Mouse (Mus musculus) heart, embryonic 11.5 days (tissue): ENCODE measurements around the gene Vwce. TPM values are rescaled to one million over a fixed set of nuclear protein-coding genes. Genes with fewer than 3 reads are reported as not detected.
A peak's percentile ranks its signal among the peaks of the same experiment; 100 is the strongest.

Source experiments
- ATAC-seq: fragments of 200-750 bp; cut with Nextera tagmentation; replicated peaks from 2 replicates; pipeline ENCODE4 v1.8.0; 2017; ENCODE audit warnings: moderate library complexity; ENCODE audit not compliant: insufficient number of reproducible peaks, low FRiP score, low TSS enrichment
- H3K27ac ChIP-seq: fragments of 300-500 bp; sonication (generic); 2 replicates; pipeline ENCODE4 v1.5.1; 2014; ENCODE audit warnings: mild to moderate bottlenecking, low read depth, low read length
- H3K27me3 ChIP-seq: fragments of 300-500 bp; sonication (generic); 2 replicates; pipeline ENCODE4 v1.6.1; 2014; ENCODE audit warnings: mild to moderate bottlenecking, low read length, mixed read lengths; ENCODE audit not compliant: control insufficient read depth, insufficient read depth
- H3K36me3 ChIP-seq: fragments of 300-500 bp; sonication (generic); 2 replicates; pipeline ENCODE4 v1.6.1; 2014; ENCODE audit warnings: mild to moderate bottlenecking, low read length, moderate library complexity, mixed read lengths; ENCODE audit not compliant: control insufficient read depth, insufficient read depth
- H3K4me1 ChIP-seq: fragments of 300-500 bp; sonication (generic); 2 replicates; pipeline ENCODE4 v1.6.1; 2014; ENCODE audit warnings: low read length; ENCODE audit not compliant: control insufficient read depth, insufficient read depth
- H3K4me2 ChIP-seq: fragments of 300-500 bp; sonication (generic); 2 replicates; pipeline ENCODE4 v1.6.1; 2014; ENCODE audit warnings: mild to moderate bottlenecking, moderate library complexity
- H3K4me3 ChIP-seq: fragments of 300-500 bp; sonication (generic); 2 replicates; pipeline ENCODE4 v1.5.1; 2014; ENCODE audit warnings: low read depth, low read length
- H3K9ac ChIP-seq: fragments of 300-500 bp; sonication (generic); 2 replicates; pipeline ENCODE4 v1.6.1; 2014; ENCODE audit warnings: mild to moderate bottlenecking, low read depth, low read length, moderate library complexity
- H3K9me3 ChIP-seq: fragments of 300-500 bp; sonication (generic); replicated peaks from 2 replicates; pipeline ENCODE4 v1.6.1; 2016; ENCODE audit warnings: low read length; ENCODE audit not compliant: control insufficient read depth
- WGBS: fragments of 180-500 bp; shearing (Covaris S2); extraction: QIAGEN DNeasy Blood & Tissue Kit; methylation state at CpG from one replicate; pipeline ENCODE4 v1.1.7; 2014; ENCODE audit not compliant: insufficient replicate concordance; 5-methylcytosine and 5-hydroxymethylcytosine counted together
- polyA plus RNA-seq: library from polyadenylated mRNA; unstranded; fragments of >200 nt; fragmentation: Nextera tagmentation; extraction: Ambion mirVana; gene quantifications from 2 replicates; pipeline ENCODE4 v1.2.1, GENCODE M21; 2014

Vwce gene
- 0.46 and 0.55 TPM in 2 replicates for polyA plus RNA-seq

DNA sequence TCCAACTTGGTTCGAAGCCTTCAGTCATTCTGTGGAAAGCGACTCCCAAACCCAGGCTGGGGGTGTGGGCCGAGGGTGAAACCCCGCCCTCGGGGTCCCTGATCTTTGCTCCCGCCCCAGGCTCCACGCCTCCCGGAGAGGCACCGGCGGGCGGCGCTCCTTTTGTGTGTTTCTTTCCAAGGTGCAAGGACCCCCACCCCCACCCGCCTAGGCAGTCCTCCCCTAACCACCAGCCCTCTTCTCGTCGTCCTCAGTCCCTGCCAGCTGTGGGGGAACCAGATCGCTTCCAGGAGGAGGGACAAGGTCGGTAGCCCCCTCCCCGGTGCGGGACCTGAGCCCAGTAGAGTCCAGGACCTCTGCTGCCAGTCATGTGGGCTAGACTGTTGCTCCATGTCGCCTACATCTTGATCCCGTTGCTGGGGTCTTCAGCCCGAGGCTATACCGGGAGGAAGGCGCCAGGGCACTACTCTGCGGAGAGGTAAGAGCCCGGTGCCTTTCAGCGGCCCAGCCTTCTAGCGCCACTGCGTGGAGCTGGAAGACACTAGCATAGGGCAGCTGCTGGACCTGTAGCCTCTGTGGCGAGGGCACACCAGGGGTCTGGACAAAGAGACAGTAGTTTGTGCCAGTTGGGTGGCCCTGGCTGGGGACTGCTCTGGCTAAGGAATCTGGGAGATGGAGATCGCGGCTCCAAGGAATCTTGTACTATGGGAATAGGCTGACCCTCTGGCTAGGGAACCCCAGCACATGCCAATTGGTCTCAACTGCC lies at the start of gene Vwce:
TSS of gene Vwce (plus strand) at position 108 of the 766 bp plus-strand sequence.
- Histone ChIP-seq H3K4me2 (peak within 1 kb of the TSS; percentile 96), H3K9ac (peak within 1 kb of the TSS; percentile 73), H3K27ac (0 out of 2 replicates have a peak within 1 kb of the TSS, but pooled peaks have one; percentile 15), H3K4me3 (peak within 1 kb of the TSS; percentile 49), H3K4me1 (peaks cover 10% of the 10 kb centered on the region; the same call in 1 of the 2 replicates), H3K9me3 (no peaks in the 10 kb centered on the region), H3K36me3 (peaks cover 2% of the 10 kb centered on the region), H3K27me3 (peaks cover 8% of the 10 kb centered on the region)
- 2% methylated on average over 32 of the region's 32 CpGs for WGBS
- peak; percentile 73 for ATAC-seq

DNA sequence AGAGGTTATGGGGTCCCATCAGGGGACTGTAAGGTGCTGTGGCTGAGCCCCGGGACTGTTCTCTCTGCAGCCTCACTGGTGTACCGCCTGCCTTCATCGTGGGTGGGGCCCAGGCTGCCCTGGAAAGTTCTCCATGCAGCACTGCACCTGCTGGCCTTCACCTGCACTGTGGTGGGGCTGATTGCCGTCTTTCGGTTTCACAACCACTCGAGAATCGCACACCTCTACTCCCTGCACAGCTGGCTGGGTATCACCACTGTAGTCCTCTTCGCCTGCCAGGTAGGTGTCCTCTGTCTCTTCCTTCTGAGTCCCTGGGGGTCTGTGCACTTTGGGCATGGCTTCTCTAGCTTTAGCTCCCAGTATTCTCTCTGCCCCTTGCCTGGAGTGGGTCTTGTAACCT lies 48.9 kb upstream of the Vwce start:
- no peak overlapping the region for H3K27ac ChIP-seq
- no peaks in the 10 kb centered on the region for H3K36me3 ChIP-seq
- no peak overlapping the region for H3K4me3 ChIP-seq
- H3K27me3 ChIP-seq, result no peaks in the 10 kb centered on the region
- no peaks in the 10 kb centered on the region for H3K9me3 ChIP-seq
- no peaks in the 10 kb centered on the region for H3K4me1 ChIP-seq
- 89% methylated on average over 8 of the region's 8 CpGs for WGBS
- H3K9ac ChIP-seq, result no peak overlapping the region
- ATAC-seq, result no peak
- H3K4me2 ChIP-seq, result no peak overlapping the region

DNA sequence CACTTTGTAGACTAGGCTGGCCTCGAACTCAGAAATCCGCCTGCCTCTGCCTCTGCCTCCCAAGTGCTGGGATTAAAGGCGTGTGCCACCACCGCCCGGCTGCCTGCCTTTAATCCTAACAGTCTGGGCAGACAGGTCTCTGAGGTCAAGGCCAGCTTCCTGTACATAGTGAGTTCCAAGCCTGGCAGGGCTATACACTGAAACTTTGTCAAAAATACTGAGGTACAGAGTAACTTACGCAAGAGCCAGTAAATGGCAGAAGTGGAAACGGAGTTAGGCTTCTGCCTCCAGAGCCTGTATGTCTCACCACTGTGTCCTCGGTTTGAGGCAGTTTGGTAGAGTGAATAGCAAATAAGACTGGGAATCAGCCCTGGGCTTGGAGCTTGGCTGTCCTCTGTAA lies 46.8 kb upstream of the Vwce start:
- H3K9me3 ChIP-seq, result no peaks in the 10 kb centered on the region
- no peak overlapping the region for H3K9ac ChIP-seq
- H3K4me1 ChIP-seq, result no peaks in the 10 kb centered on the region
- no peaks in the 10 kb centered on the region for H3K36me3 ChIP-seq
- H3K27ac ChIP-seq, result no peak overlapping the region
- H3K4me3 ChIP-seq, result no peak overlapping the region
- no peak overlapping the region for H3K4me2 ChIP-seq
- no peaks in the 10 kb centered on the region for H3K27me3 ChIP-seq
- no peak for ATAC-seq
- 88% methylated on average over 8 of the region's 8 CpGs for WGBS

DNA sequence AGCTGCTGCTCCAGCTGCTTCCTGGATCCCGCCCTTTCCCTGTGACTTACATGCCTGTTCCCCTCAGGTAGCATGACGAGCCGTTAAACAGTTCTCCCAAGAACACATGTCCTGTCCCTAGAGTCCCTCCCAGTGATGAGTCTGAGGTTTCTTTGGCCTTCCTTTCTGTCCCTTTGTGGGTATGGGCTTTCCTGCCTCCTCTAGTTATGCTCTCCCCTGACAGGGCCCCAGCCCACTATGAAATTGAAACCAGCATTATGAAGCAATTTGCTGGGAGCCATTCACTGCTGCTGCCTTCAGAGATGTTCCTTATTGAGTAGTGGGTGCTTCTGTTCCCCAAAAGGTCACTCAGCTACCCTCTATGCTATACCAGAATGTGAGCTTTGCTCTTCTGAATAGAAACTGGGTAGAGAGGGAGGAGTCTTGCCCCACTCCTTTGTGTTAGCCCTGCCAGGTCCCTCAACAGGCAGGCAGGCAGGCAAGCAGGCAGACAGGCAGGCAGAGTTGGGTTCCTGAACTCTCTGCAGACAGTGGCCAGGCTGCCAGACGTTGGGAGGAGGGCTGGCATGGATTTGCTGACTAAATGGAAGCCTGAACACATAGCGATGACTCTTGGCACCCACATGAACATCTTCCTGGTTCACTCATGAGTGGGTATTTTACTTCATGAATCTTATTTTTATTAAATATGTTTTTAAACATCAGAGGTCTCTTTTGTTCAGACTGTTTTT lies 44.7 kb upstream of the Vwce start:
- no peaks in the 10 kb centered on the region for H3K9me3 ChIP-seq
- H3K27ac ChIP-seq, result no peak overlapping the region
- H3K9ac ChIP-seq, result peak overlapping the region; percentile 46; the same call in 1 of the 2 replicates
- no peak overlapping the region for H3K4me3 ChIP-seq
- H3K36me3 ChIP-seq, result no peaks in the 10 kb centered on the region
- no peak overlapping the region for H3K4me2 ChIP-seq
- H3K4me1 ChIP-seq, result no peaks in the 10 kb centered on the region
- no peak for ATAC-seq
- H3K27me3 ChIP-seq, result no peaks in the 10 kb centered on the region
- 71% methylated on average over 5 of the region's 5 CpGs for WGBS

DNA sequence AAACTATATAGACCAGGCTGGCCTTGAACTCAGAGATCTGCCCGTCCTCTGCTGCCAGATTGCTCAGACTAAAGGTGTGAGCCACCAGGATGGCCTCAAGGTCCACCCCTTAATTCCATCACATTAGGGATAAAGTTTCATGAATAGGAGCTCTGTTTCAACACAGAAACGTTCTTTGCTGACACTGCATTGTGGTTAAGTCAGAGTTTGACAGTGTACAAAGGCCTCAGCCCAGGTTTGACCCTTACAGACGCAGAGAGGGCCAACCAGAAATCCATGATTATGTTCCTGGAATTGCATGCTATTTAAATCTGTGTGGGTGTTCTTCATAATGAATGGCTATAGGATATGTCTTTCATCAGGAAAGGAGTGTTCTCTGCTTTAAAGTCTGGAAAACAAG lies 43.7 kb upstream of the Vwce start:
- H3K9ac ChIP-seq, result no peak overlapping the region
- no peaks in the 10 kb centered on the region for H3K9me3 ChIP-seq
- H3K4me2 ChIP-seq, result no peak overlapping the region
- no peak overlapping the region for H3K4me3 ChIP-seq
- H3K36me3 ChIP-seq, result no peaks in the 10 kb centered on the region
- no peaks in the 10 kb centered on the region for H3K27me3 ChIP-seq
- no peaks in the 10 kb centered on the region for H3K4me1 ChIP-seq
- no peak for ATAC-seq
- no peak overlapping the region for H3K27ac ChIP-seq
- 72% methylated on average over 3 of the region's 3 CpGs for WGBS

DNA sequence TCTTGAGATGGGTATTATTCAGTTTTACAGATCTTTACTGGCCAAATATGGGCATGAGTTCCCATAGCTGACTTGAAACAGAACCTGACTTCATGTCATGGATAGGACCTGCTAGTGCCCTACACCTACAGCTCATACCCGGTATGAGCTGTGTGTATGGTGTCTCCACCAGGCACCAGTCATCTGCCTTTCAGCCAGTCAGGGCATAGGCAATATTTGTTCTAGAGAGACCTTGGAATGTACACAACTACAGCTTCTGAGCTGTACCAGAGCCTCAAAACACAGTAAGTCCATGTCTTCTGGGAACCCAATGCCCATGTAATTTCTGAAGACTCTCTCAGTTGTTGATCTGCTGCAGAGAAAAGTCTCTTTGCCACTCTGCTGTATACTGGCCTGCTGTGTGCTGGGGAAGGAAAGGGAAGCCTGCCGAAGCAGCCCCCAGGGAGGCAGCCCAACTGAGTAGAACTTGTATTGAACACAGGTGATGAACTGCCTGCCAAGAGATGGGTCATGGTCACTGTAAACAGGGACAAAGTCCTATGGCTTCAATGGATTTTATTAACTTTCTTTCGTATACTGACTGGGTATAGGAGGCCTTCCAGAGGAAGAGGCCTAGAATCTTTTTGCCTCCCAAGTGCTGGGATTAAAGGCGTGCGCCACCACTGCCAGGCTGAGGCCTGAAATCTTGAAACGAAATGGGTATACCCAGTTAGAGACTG lies 42.2 kb upstream of the Vwce start:
- H3K4me2 ChIP-seq, result no peak overlapping the region
- no peak for ATAC-seq
- no peak overlapping the region for H3K27ac ChIP-seq
- H3K9me3 ChIP-seq, result no peaks in the 10 kb centered on the region
- no peak overlapping the region for H3K4me3 ChIP-seq
- H3K36me3 ChIP-seq, result no peaks in the 10 kb centered on the region
- no peaks in the 10 kb centered on the region for H3K4me1 ChIP-seq
- no peak overlapping the region for H3K9ac ChIP-seq
- H3K27me3 ChIP-seq, result no peaks in the 10 kb centered on the region
- 90% methylated on average over 6 of the region's 6 CpGs for WGBS

DNA sequence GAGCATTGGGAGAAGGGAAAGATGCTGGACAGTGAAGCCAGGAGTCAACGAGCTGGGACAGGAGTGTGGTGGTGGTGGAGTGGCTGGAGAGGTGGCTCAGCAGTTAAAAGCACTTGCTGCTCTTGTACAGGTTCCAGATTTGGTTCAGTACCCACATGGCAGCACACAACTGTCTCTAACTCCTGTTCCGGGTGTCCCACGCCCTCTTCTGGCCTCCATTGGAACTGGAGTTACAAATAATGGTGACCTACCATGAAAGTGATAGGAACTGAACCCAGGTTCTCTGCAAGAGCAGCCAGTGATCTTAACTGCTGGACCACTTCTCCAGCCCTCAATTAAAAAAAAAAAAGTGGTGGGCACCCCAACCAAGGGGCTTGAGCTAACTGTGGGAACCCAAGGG lies 35.8 kb upstream of the Vwce start:
- Histone ChIP-seq H3K9me3 (no peaks in the 10 kb centered on the region), H3K27ac (no peak overlapping the region), H3K4me1 (0 out of 2 replicates have a peak, but pooled peaks cover 3% of the 10 kb centered on the region), H3K36me3 (peaks cover 2% of the 10 kb centered on the region; the same call in 1 of the 2 replicates), H3K9ac (no peak overlapping the region), H3K4me2 (no peak overlapping the region), H3K27me3 (no peaks in the 10 kb centered on the region), H3K4me3 (no peak overlapping the region)
- ATAC-seq, result no peak
- WGBS, result 42% methylated on average over 3 of the region's 3 CpGs

DNA sequence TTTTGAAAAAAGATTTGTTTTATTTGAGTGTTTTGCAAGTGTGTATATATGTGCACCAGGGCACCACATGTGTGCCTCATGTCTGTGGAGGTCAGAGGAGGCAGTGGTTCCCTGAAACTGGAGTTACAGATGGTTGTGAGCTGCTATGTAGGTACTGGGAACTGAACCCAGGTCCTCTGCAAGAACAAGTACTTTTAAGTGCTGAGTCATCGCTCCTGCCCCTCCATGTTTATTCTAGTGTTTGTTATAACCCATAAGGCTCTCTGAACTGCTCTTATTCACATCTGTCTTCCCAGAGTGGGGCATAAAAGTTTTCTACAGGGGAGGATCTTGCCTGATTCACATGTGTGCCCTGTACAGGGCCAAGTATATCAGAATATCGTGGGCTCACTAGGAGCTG lies 34.4 kb upstream of the Vwce start:
- no peaks in the 10 kb centered on the region for H3K27me3 ChIP-seq
- ATAC-seq, result no peak
- no peak overlapping the region for H3K27ac ChIP-seq
- H3K9ac ChIP-seq, result no peak overlapping the region
- peaks cover 5% of the 10 kb centered on the region; the same call in 1 of the 2 replicates for H3K4me1 ChIP-seq
- H3K9me3 ChIP-seq, result no peaks in the 10 kb centered on the region
- WGBS, result 82% methylated on average over 2 of the region's 2 CpGs
- no peak overlapping the region for H3K4me2 ChIP-seq
- H3K36me3 ChIP-seq, result peaks cover 2% of the 10 kb centered on the region; the same call in 1 of the 2 replicates
- H3K4me3 ChIP-seq, result no peak overlapping the region
